Mouse (Mus musculus) megakaryocyte, embryonic 14.5 days (primary cell): ENCODE measurements at regions not wholly inside any gene's neighbourhood (a gene's known extent, or its start where the extent isn't known, plus 50 kb on each side); places are given as distances from the start of the nearest gene placed in this dataset.

Experiments
- FLI1 ChIP-seq: IDR thresholded peaks from 2 replicates; pipeline ENCODE4 v1.6.1; 2012; ENCODE audit warnings: low read length, inconsistent platforms, mixed read lengths
- GATA1 ChIP-seq: IDR thresholded peaks from 3 replicates; pipeline ENCODE4 v1.6.1; 2012; ENCODE audit warnings: mixed read lengths, low read length, inconsistent platforms, borderline replicate concordance

GRCm38 (mm10) chr5:148713039-148713438 is 160.4 kb upstream of the Ubl3 start:
- TF ChIP-seq GATA1 (no peak), FLI1 (no peak)
